Mouse (Mus musculus): ENCODE results near the gene Dnajc7. TPM values are rescaled to one million over a fixed set of nuclear protein-coding genes. Genes with fewer than 3 reads are reported as not detected.

Dnajc7 gene
- polyA plus RNA-seq, 1 experiment = 177 TPM

- no peak for DNase-seq
- 75% methylated on average over 6 of the region's 6 CpGs for WGBS
- Histone ChIP-seq H3K4me1 (ENCODE audit: control insufficient read depth, insufficient read depth, low read length) (no peaks in the 10 kb centered on the region), H3K27me3 (ENCODE audit: control insufficient read depth, insufficient read depth, low read length) (no peaks in the 10 kb centered on the region), H3K27ac (ENCODE audit: insufficient read depth, low read length) (no peak overlapping the region), H3K4me3 (replicated peaks; ENCODE audit: insufficient read depth, low read depth, low read length) (no peak overlapping the region)
- TF ChIP-seq POLR2A (IDR thresholded peaks at IDR 0.05; ENCODE audit: borderline replicate concordance, insufficient read depth, low read length) (no peak), CTCF (IDR thresholded peaks at IDR 0.05; ENCODE audit: borderline replicate concordance, insufficient read depth, low read depth, low read length) (no peak)
Observed at GRCm38 (mm10) chr11:100533871-100534270, 86.1 kb downstream of the Dnajc7 start.

Other genes with a start within 250 kb of the Dnajc7 start
- 127 and 162 TPM in 2 replicates for gene Jup, start 222.4 kb downstream of the Dnajc7 start, polyA plus RNA-seq (2012; rRNA removed)
- 17.6 and 19.6 TPM in 2 replicates for gene P3h4, start 205.3 kb downstream of the Dnajc7 start, polyA plus RNA-seq (2012; rRNA removed)
- 8.0 and 8.6 TPM in 2 replicates for gene Fkbp10, start 204.5 kb downstream of the Dnajc7 start, polyA plus RNA-seq (2012; rRNA removed)
- 79.9 and 85.7 TPM in 2 replicates for gene Nt5c3b, start 178.4 kb downstream of the Dnajc7 start, polyA plus RNA-seq (2012; rRNA removed)
- gene Klhl10, start 178.3 kb downstream of the Dnajc7 start, polyA plus RNA-seq (2012; rRNA removed) = 0.46 and 0.49 TPM in 2 replicates
- gene Klhl11, start 147.4 kb downstream of the Dnajc7 start, polyA plus RNA-seq (2012; rRNA removed) = 16.1 and 19.1 TPM in 2 replicates
- gene Acly, start 92.2 kb downstream of the Dnajc7 start, polyA plus RNA-seq (2012; rRNA removed) = 155 and 156 TPM in 2 replicates
- gene Ttc25, start 74.6 kb downstream of the Dnajc7 start, polyA plus RNA-seq (2012; rRNA removed) = 0.86 and 0.92 TPM in 2 replicates
- gene Cnp, start 45.3 kb downstream of the Dnajc7 start, polyA plus RNA-seq (2012; rRNA removed) = 547 and 616 TPM in 2 replicates
- 27.5 and 27.6 TPM in 2 replicates for gene Nkiras2, start 924 bp downstream of the Dnajc7 start, polyA plus RNA-seq (2012; rRNA removed)
- gene Zfp385c, start 72.3 kb upstream of the Dnajc7 start, polyA plus RNA-seq (2012; rRNA removed) = 56.5 and 75.2 TPM in 2 replicates
- 3.6 and 5.1 TPM in 2 replicates for gene Dhx58, start 84.1 kb upstream of the Dnajc7 start, polyA plus RNA-seq (2012; rRNA removed)
- 55.2 and 56.4 TPM in 2 replicates for gene Kat2a, start 92.3 kb upstream of the Dnajc7 start, polyA plus RNA-seq (2012; rRNA removed)
- gene Hspb9, start 93.7 kb upstream of the Dnajc7 start, polyA plus RNA-seq (2012; rRNA removed) = not detected in 2 replicates
- gene Rab5c, start 118.0 kb upstream of the Dnajc7 start, polyA plus RNA-seq (2012; rRNA removed) = 186 and 187 TPM in 2 replicates
- gene Kcnh4, start 139.8 kb upstream of the Dnajc7 start, polyA plus RNA-seq (2012; rRNA removed) = 0.38 and 0.49 TPM in 2 replicates
- 0.22 TPM in 1 of 2 replicates, not detected in the other for gene Hcrt, start 142.8 kb upstream of the Dnajc7 start, polyA plus RNA-seq (2012; rRNA removed)
- gene Ghdc, start 150.8 kb upstream of the Dnajc7 start, polyA plus RNA-seq (2012; rRNA removed) = 8.9 and 11.6 TPM in 2 replicates
- gene Stat5b, start 230.6 kb upstream of the Dnajc7 start, polyA plus RNA-seq (2012; rRNA removed) = 33.6 and 37.5 TPM in 2 replicates
- gene Stat5a, start 239.2 kb upstream of the Dnajc7 start, polyA plus RNA-seq (2012; rRNA removed) = 3.0 and 4.0 TPM in 2 replicates

All from cerebellum, adult 2 months (tissue).